Mouse (Mus musculus) neural tube, embryonic 15.5 days (tissue): Measurements from ENCODE around the gene Defb43. TPM values are rescaled to one million over a fixed set of nuclear protein-coding genes. Genes with fewer than 3 reads are reported as not detected.

Experiments
- ATAC-seq: fragments of 200-750 bp; cut with Nextera tagmentation; 2 replicates; pipeline ENCODE4 v1.8.0; 2017; ENCODE audit warnings: mild to moderate bottlenecking, moderate TSS enrichment, moderate library complexity; ENCODE audit not compliant: low FRiP score
- H3K27ac ChIP-seq: fragments of 300-500 bp; sonication (generic); replicated peaks from 2 replicates; pipeline ENCODE4 v1.5.1; 2015; ENCODE audit warnings: mild to moderate bottlenecking, inconsistent platforms
- H3K27me3 ChIP-seq: fragments of 300-500 bp; sonication (generic); replicated peaks from 2 replicates; pipeline ENCODE4 v1.6.1; 2015; ENCODE audit warnings: inconsistent platforms
- H3K36me3 ChIP-seq: fragments of 300-500 bp; sonication (generic); 2 replicates; pipeline ENCODE4 v1.6.1; 2015; ENCODE audit warnings: inconsistent platforms
- H3K4me1 ChIP-seq: fragments of 300-500 bp; sonication (generic); 2 replicates; pipeline ENCODE4 v1.6.1; 2015; ENCODE audit warnings: inconsistent platforms
- H3K4me2 ChIP-seq: fragments of 300-500 bp; sonication (generic); 2 replicates; pipeline ENCODE4 v1.6.1; 2015; ENCODE audit warnings: inconsistent platforms, mild to moderate bottlenecking, moderate library complexity
- H3K4me3 ChIP-seq: fragments of 300-500 bp; sonication (generic); replicated peaks from 2 replicates; pipeline ENCODE4 v1.5.1; 2015; ENCODE audit warnings: mild to moderate bottlenecking, inconsistent platforms
- H3K9ac ChIP-seq: fragments of 300-500 bp; sonication (generic); replicated peaks from 2 replicates; pipeline ENCODE4 v1.6.1; 2015; ENCODE audit warnings: mild to moderate bottlenecking, inconsistent platforms
- H3K9me3 ChIP-seq: fragments of 300-500 bp; sonication (generic); replicated peaks from 2 replicates; pipeline ENCODE4 v1.6.1; 2016; ENCODE audit warnings: inconsistent platforms
- WGBS: fragments of 180-500 bp; shearing (Covaris S2); methylation state at CpG from one replicate; pipeline ENCODE4 v1.1.7; 2015; ENCODE audit warnings: mixed read lengths; 5-methylcytosine and 5-hydroxymethylcytosine counted together
- polyA plus RNA-seq: library from polyadenylated mRNA; unstranded; fragments of >200 nt; fragmentation: Nextera tagmentation; extraction: Ambion mirVana; gene quantifications from 2 replicates; pipeline ENCODE4 v1.2.1, GENCODE M21; 2015

Gene Defb43
- polyA plus RNA-seq, result not detected in 2 replicates

DNA sequence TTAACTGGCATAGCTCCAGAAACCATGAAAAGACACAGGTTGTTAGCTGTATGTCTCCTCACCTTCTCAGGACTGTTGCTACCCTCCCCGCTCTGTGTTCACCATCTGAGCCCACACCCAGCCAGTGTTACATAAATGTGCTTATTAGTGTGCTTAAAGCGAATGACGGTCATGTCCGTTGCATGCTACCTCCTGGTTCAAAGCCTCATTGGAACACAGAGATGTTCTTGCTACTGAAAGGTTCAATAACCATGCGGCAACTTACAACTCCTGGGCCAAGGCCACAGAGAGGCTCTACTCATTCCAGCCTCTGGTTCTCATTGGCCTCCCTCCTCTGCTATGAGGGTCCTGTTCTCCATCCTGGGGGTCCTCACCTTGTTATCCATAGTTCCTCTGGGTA is at the start of gene Defb43:
Defb43 (plus strand) TSS at position 301 of the 400 bp plus-strand sequence.
- no peaks in the 10 kb centered on the region for H3K4me1 ChIP-seq
- no peak within 1 kb of the TSS for H3K27ac ChIP-seq
- ATAC-seq, result no peak
- no peak within 1 kb of the TSS for H3K9ac ChIP-seq
- no peaks in the 10 kb centered on the region for H3K36me3 ChIP-seq
- H3K4me2 ChIP-seq, result no peak within 1 kb of the TSS
- H3K9me3 ChIP-seq, result no peaks in the 10 kb centered on the region
- H3K4me3 ChIP-seq, result no peak within 1 kb of the TSS
- H3K27me3 ChIP-seq, result no peaks in the 10 kb centered on the region
- 92% methylated on average over 5 of the region's 5 CpGs for WGBS

DNA sequence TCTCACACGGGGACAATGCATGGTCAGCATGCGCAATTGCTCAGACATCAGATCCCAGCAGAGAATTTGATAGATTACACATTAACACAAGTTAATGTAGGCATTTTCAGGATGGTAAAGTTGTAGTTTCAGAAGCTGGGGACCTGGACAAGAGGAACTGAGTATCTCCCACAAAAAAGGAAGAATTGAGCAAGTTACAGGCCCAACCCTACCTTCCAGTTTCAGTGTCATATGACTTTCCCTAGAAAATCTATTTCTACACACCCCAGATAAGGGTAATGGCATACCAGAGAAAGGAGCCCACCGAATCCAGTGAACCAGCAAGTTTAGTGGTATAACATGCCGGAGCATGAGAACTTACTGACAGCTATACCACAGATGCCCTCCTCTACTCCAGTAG is 47.9 kb upstream of the Defb43 start:
- Histone ChIP-seq H3K36me3 (0 out of 2 replicates have a peak, but pooled peaks cover 5% of the 10 kb centered on the region), H3K9ac (no peak overlapping the region), H3K4me1 (peaks cover 11% of the 10 kb centered on the region), H3K4me3 (no peak overlapping the region), H3K27me3 (no peaks in the 10 kb centered on the region), H3K9me3 (no peaks in the 10 kb centered on the region), H3K27ac (no peak overlapping the region), H3K4me2 (no peak overlapping the region)
- ATAC-seq, result no peak
- 85% methylated on average over 4 of the region's 4 CpGs for WGBS

DNA sequence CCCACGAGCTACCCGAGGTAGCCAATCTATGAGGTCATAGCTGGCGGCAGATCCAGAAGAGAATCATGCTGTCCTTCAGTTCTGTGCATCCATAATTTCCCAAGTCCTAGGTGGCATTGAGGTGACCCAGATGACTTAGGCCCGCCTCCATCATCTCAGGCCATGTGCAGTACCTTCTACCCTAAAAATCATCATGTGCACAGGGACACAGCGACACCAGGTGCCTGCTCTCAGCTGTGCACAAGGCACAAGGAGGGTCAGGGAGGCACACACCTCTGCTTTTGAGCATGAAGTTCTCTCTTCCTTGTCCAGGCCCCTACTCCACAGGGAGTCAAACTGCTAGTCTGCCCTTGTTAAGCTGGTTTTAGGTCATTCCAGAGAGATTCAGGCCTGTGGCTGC is 46.2 kb upstream of the Defb43 start:
- Histone ChIP-seq H3K9ac (no peak overlapping the region), H3K4me2 (peak overlapping the region; percentile 44; the same call in 1 of the 2 replicates), H3K27me3 (no peaks in the 10 kb centered on the region), H3K9me3 (no peaks in the 10 kb centered on the region), H3K4me1 (peaks cover 11% of the 10 kb centered on the region), H3K36me3 (no peaks in the 10 kb centered on the region), H3K27ac (no peak overlapping the region), H3K4me3 (no peak overlapping the region)
- 79% methylated on average over 5 of the region's 5 CpGs for WGBS
- ATAC-seq, result no peak

DNA sequence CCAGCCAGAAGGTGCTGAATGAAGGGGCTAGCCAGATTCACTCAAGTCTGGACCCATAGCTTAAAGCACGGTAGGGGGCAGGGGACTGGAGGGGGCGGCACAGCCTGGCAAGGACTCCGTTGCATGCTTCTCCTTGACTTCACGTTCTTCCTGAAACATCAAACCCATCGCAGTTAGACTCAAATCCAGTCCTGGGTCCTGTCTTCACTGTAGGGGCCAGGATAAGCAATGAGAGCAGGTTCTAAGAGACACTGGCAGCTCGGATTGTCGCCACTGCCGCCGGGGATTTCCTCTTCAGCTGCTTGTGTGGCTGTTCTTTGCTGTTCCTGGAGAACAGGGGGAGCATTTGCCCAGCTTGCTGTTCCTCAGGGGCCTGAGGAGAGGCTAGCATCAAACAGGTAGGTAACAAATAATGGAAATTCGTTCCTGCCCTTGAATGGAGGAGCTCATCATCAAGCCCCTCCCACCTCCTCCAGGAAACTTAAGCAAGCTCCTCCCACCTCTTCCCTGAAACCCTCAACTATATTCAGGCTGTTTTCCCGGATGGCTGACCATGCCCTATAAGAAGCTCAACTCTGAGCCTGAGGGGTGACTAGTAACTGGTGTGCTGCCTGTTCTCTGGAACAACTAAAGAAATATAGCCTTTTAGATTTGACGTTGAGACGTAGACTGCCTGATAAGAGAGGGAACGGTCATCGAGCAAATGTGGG is 45.6 kb upstream of the Defb43 start:
- peak; percentile 21; the same call in 1 of the 2 replicates for ATAC-seq
- H3K27me3 ChIP-seq, result no peaks in the 10 kb centered on the region
- H3K4me3 ChIP-seq, result 0 out of 2 replicates have a peak overlapping the region, but pooled peaks have one; percentile 15
- 17% methylated on average over 15 of the region's 15 CpGs for WGBS
- H3K9ac ChIP-seq, result no peak overlapping the region; the same call in 1 of the 2 replicates
- H3K4me1 ChIP-seq, result peaks cover 11% of the 10 kb centered on the region
- H3K4me2 ChIP-seq, result peak overlapping the region; percentile 44
- H3K27ac ChIP-seq, result no peak overlapping the region
- H3K36me3 ChIP-seq, result no peaks in the 10 kb centered on the region
- no peaks in the 10 kb centered on the region for H3K9me3 ChIP-seq

DNA sequence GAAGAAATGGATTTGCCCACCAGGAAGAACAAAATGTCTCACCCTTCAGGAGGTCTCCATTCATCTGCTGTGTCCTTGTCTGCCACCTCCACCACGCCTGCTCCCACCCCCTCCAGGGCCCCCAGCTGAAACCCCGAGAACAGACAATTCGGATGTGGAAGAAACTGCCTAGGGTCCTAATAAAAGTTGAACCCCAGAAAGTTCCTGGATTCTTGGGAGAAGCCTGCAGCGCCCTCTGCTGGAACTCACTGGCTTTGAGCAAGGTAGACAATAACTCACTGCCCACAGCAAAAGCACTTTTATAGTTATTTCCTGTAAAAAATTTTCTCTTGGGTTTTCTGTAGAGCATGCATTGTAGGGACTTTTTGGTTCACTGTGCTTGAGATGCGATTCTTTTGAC is 36.5 kb upstream of the Defb43 start:
- ATAC-seq, result no peak
- H3K9ac ChIP-seq, result no peak overlapping the region
- H3K4me1 ChIP-seq, result no peaks in the 10 kb centered on the region
- 10% methylated on average over 5 of the region's 5 CpGs for WGBS
- no peaks in the 10 kb centered on the region for H3K36me3 ChIP-seq
- H3K4me2 ChIP-seq, result no peak overlapping the region
- no peak overlapping the region for H3K4me3 ChIP-seq
- no peaks in the 10 kb centered on the region for H3K27me3 ChIP-seq
- H3K9me3 ChIP-seq, result no peaks in the 10 kb centered on the region
- no peak overlapping the region for H3K27ac ChIP-seq

DNA sequence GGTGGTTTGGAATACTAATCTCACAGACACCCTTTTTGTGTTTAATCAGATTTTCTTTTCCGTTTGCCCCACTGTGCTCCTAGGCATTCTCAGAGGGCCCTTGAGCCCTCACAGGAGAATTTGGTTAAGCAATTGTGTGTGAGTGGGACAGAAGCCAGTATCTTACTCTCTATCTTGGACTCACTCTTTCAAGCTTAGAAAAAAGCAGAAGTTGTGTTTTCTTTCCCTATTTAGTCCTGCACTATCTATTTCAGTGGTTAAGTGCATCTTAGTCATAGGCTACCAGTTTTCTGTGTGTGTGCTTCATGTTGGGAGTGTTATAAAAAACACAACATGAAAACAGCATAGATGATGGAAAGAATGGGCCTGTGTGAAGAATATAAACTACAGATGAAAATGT is 31.8 kb upstream of the Defb43 start:
- H3K36me3 ChIP-seq, result no peaks in the 10 kb centered on the region
- no peak overlapping the region for H3K4me3 ChIP-seq
- H3K27me3 ChIP-seq, result no peaks in the 10 kb centered on the region
- no peaks in the 10 kb centered on the region for H3K9me3 ChIP-seq
- no peaks in the 10 kb centered on the region for H3K4me1 ChIP-seq
- WGBS, result 75% methylated on average over 1 of the region's 1 CpGs
- H3K9ac ChIP-seq, result no peak overlapping the region
- no peak overlapping the region for H3K4me2 ChIP-seq
- no peak overlapping the region for H3K27ac ChIP-seq
- no peak for ATAC-seq

DNA sequence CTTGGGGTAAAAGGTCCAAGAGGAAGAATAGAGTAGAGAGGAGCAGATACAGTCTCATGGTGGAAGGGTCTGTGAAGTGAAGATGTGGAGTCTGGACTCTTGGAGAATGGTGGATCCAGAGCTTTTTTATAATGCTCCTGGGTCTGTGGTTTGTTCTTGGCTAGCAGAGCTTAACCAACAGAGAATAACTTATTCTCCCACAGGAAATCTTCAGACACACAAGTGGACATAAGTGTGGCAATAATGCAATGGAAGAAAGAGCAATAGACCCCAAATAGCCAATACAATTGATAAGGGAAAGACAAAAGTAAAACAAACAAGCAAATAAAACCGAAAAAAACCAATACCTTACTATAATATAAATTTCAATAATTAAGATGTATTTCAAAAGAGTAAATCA is 27.2 kb upstream of the Defb43 start, which contains the start of gene Defb48:
Defb48 (minus strand) TSS at position 101 of the 400 bp plus-strand sequence.
- whole genome bisulfite sequencing, result 73% methylated on average over 1 of the region's 1 CpGs

DNA sequence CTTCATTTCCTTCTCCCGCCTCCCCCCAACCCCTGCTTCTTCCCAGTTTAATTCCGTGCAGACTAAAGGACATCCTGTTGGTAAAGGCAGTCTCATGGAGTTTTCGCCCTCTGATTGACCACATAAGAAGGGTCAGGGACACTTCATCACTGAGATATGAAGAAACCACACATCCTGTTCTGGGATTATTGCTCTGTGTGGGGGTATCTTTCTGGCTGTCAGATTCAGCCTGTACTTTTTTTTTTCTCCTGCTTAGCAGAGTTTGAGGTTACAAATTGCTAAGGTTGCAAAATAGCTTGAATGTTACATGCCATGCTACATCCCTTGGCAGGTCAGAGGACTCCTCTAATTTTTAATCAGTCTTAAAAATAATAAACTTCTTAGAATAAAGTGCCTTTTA is 20.3 kb upstream of the Defb43 start:
- H3K4me3 ChIP-seq, result no peak overlapping the region
- H3K4me2 ChIP-seq, result no peak overlapping the region
- ATAC-seq, result no peak
- no peak overlapping the region for H3K9ac ChIP-seq
- H3K4me1 ChIP-seq, result no peaks in the 10 kb centered on the region
- H3K27ac ChIP-seq, result no peak overlapping the region
- H3K36me3 ChIP-seq, result no peaks in the 10 kb centered on the region
- no peaks in the 10 kb centered on the region for H3K27me3 ChIP-seq
- H3K9me3 ChIP-seq, result no peaks in the 10 kb centered on the region
- WGBS, result 91% methylated on average over 3 of the region's 3 CpGs

More for the DNA sequence above, 27.2 kb upstream of the Defb43 start, which contains the start of gene Defb48:
- Histone ChIP-seq H3K36me3 (no peaks in the 10 kb centered on the region), H3K4me1 (no peaks in the 10 kb centered on the region), H3K9me3 (no peaks in the 10 kb centered on the region), H3K9ac (no peak within 1 kb of the TSS), H3K27ac (no peak within 1 kb of the TSS), H3K27me3 (no peaks in the 10 kb centered on the region), H3K4me3 (no peak within 1 kb of the TSS), H3K4me2 (no peak within 1 kb of the TSS)
- ATAC-seq, result no peak

DNA sequence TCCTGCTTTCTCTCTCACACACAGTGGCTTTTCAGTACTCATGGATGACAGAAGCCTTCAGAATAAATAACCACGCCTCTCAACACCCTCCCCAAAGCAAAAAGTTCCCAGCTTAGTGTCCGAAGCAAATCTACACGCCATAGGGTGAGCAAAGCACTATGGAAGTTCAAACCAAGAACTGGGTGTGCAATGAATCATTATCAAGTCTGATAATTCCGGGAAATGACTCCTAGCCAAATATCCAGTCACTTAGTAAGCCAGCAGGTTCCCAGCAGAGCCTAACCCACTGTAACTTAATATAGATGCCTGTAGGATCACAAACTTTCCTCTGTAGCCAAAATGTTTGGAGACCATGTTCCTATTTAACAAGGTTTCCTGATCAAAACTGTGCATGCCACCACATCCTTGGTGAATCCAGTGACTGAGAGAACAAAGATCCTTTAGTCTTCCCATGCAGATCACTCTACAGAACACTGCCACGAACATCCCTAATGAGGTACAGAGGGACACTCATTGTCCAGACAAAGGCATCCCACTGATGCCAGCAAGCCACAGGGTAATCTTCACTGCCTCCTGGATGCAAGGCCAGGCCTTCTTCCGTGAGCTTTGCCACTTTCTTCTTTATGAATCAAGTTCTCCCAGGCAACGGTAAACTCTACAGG is 19.6 kb upstream of the Defb43 start:
- no peaks in the 10 kb centered on the region for H3K9me3 ChIP-seq
- no peak overlapping the region for H3K4me3 ChIP-seq
- no peak overlapping the region for H3K9ac ChIP-seq
- H3K27me3 ChIP-seq, result no peaks in the 10 kb centered on the region
- WGBS, result 69% methylated on average over 7 of the region's 7 CpGs
- no peak overlapping the region for H3K4me2 ChIP-seq
- no peak for ATAC-seq
- H3K4me1 ChIP-seq, result no peaks in the 10 kb centered on the region
- H3K36me3 ChIP-seq, result no peaks in the 10 kb centered on the region
- H3K27ac ChIP-seq, result no peak overlapping the region

DNA sequence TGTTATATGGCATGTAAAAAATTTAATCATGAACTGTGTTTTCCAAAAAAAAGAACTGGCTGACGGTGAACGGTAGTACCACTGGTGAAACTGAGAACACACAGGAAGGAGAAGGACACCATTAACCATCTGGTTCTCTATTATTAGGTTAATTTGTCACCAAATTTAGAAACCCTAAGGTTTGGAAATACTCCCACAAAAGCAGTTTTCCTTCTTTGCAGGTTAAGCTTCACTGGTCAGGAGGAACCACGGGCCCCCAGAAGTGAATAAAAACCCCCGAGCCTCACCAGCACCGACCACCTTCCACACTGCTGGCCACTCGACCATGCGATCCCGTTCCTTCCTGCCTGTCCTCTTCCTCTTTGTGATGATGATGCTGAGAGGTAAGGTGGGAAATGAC is 13.8 kb upstream of the Defb43 start, which contains the start of gene Defb47:
Defb47 (plus strand) TSS at position 301 of the 400 bp plus-strand sequence.
- Histone ChIP-seq H3K9me3 (no peaks in the 10 kb centered on the region), H3K27me3 (no peaks in the 10 kb centered on the region), H3K4me3 (no peak within 1 kb of the TSS), H3K27ac (no peak within 1 kb of the TSS), H3K4me1 (no peaks in the 10 kb centered on the region), H3K4me2 (no peak within 1 kb of the TSS), H3K9ac (no peak within 1 kb of the TSS), H3K36me3 (no peaks in the 10 kb centered on the region)
- no peak for ATAC-seq
- WGBS, result 84% methylated on average over 8 of the region's 8 CpGs

DNA sequence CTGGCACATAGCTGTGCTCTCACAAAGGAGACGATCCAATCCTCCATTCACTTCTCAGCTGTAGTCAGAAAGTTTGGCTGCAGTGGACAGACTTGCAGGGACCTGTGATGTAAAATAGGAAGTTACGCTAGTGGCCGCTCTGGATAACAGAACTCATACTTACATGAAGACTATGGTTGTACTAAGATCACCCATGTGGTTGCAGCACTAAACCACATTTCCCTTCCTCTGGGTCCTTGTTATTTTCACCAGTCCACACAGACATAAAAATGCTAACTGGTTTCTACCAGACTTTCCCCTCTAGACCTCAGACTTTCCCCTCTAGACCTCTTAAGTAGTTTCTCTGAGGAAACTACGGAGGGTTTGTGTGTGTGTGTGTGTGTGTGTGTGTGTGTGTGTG is 12.6 kb upstream of the Defb43 start:
- ATAC-seq, result no peak
- Histone ChIP-seq H3K4me2 (no peak overlapping the region), H3K36me3 (no peaks in the 10 kb centered on the region), H3K9me3 (no peaks in the 10 kb centered on the region), H3K4me3 (no peak overlapping the region), H3K9ac (no peak overlapping the region), H3K4me1 (no peaks in the 10 kb centered on the region), H3K27me3 (no peaks in the 10 kb centered on the region), H3K27ac (no peak overlapping the region)
- 91% methylated on average over 4 of the region's 4 CpGs for WGBS

DNA sequence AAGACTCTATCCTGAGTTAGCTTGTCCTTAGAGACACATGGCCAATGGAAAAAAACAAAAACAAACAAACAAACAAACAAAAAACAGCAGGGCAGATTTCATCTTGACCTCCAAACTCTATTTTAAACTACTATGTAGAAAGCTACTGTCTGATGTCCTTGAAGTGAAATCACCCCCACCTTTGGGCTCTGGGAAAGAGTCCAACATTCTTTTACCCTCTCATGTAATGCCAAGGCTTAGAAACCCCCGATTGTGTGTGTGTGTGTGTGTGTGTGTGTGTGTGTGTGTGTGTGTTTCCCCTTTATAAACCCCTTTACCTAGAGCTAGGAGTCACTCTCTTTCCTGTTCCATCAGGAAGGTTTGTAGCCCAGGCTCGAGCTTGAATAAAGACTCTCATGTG is 9.0 kb upstream of the Defb43 start:
- H3K4me1 ChIP-seq, result no peaks in the 10 kb centered on the region
- 78% methylated on average over 2 of the region's 2 CpGs for WGBS
- H3K36me3 ChIP-seq, result no peaks in the 10 kb centered on the region
- no peak for ATAC-seq
- no peak overlapping the region for H3K9ac ChIP-seq
- H3K27ac ChIP-seq, result no peak overlapping the region
- no peaks in the 10 kb centered on the region for H3K27me3 ChIP-seq
- no peak overlapping the region for H3K4me3 ChIP-seq
- H3K4me2 ChIP-seq, result no peak overlapping the region
- H3K9me3 ChIP-seq, result no peaks in the 10 kb centered on the region
